Mouse (Mus musculus) lung, embryonic 16.5 days (tissue): ENCODE results near the gene Smim20. TPM values are rescaled to one million over a fixed set of nuclear protein-coding genes. Genes with fewer than 3 reads are reported as not detected.
A peak's percentile ranks its signal among the peaks of the same experiment; 100 is the strongest.

Source experiments
- ATAC-seq: fragments of 200-750 bp; cut with Nextera tagmentation; 2 replicates; pipeline ENCODE4 v1.8.0; 2017; ENCODE audit warnings: low read depth, mild to moderate bottlenecking, moderate library complexity
- H3K27ac ChIP-seq: fragments of 300-500 bp; sonication (generic); 2 replicates; pipeline ENCODE4 v1.5.1; 2014; ENCODE audit warnings: mild to moderate bottlenecking, control low read depth, low read length
- H3K27me3 ChIP-seq: fragments of 300-500 bp; sonication (generic); 2 replicates; pipeline ENCODE4 v1.6.1; 2014; ENCODE audit warnings: low read depth, low read length, mixed read lengths; ENCODE audit not compliant: control insufficient read depth, insufficient read depth
- H3K36me3 ChIP-seq: fragments of 300-500 bp; sonication (generic); 2 replicates; pipeline ENCODE4 v1.6.1; 2014; ENCODE audit warnings: low read length; ENCODE audit not compliant: control insufficient read depth, insufficient read depth
- H3K4me1 ChIP-seq: fragments of 300-500 bp; sonication (generic); replicated peaks from 2 replicates; pipeline ENCODE4 v1.6.1; 2014; ENCODE audit warnings: low read length, mixed read lengths; ENCODE audit not compliant: control insufficient read depth, insufficient read depth
- H3K4me2 ChIP-seq: fragments of 300-500 bp; sonication (generic); 2 replicates; pipeline ENCODE4 v1.6.1; 2014; ENCODE audit warnings: low read depth, low read length, control low read depth
- H3K4me3 ChIP-seq: fragments of 300-500 bp; sonication (generic); 2 replicates; pipeline ENCODE4 v1.5.1; 2014; ENCODE audit warnings: mild to moderate bottlenecking, low read length, control low read depth
- H3K9ac ChIP-seq: fragments of 300-500 bp; sonication (generic); 2 replicates; pipeline ENCODE4 v1.6.1; 2014; ENCODE audit warnings: low read length, control low read depth
- H3K9me3 ChIP-seq: fragments of 300-500 bp; sonication (generic); 2 replicates; pipeline ENCODE4 v1.6.1; 2016; ENCODE audit warnings: low read length; ENCODE audit not compliant: control insufficient read depth
- WGBS: fragments of 180-500 bp; shearing (Covaris S2); extraction: QIAGEN DNeasy Blood & Tissue Kit; methylation state at CpG from one replicate; pipeline ENCODE4 v1.1.7; 2014; 5-methylcytosine and 5-hydroxymethylcytosine counted together
- polyA plus RNA-seq: library from polyadenylated mRNA; unstranded; fragments of >200 nt; fragmentation: Nextera tagmentation; extraction: Ambion mirVana; gene quantifications from 2 replicates; pipeline ENCODE4 v1.2.1, GENCODE M21; 2015

The Smim20 gene
- polyA plus RNA-seq, 1 experiment from 2014 or later: 86.5 TPM

DNA sequence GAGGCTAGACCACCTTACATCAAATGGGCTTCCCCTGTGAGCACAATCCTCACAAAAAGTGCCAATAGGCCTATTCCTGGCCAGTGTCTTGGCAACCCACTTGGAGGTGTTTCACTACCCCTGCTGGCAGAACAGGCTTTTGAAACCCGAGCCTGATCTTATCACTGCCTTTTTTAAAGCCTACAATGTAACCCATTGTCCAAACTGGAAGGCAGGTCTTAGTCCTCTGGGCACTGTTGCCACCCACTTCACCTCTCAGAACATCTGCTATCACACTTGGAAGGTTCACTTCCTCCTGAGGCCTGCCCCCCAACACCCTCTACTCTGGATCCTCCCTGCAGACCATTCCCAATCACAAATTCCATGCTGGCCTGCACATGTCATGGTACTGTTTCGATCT, 25.8 kb upstream of the Smim20 start:
- 42% methylated on average over 2 of the region's 2 CpGs for WGBS
- Histone ChIP-seq H3K27ac (no peak overlapping the region), H3K4me1 (peaks cover 5% of the 10 kb centered on the region; the same call in 1 of the 2 replicates), H3K9ac (no peak overlapping the region), H3K4me3 (no peak overlapping the region), H3K36me3 (no peaks in the 10 kb centered on the region), H3K4me2 (no peak overlapping the region), H3K9me3 (no peaks in the 10 kb centered on the region), H3K27me3 (no peaks in the 10 kb centered on the region)
- peak; percentile 74 for ATAC-seq

DNA sequence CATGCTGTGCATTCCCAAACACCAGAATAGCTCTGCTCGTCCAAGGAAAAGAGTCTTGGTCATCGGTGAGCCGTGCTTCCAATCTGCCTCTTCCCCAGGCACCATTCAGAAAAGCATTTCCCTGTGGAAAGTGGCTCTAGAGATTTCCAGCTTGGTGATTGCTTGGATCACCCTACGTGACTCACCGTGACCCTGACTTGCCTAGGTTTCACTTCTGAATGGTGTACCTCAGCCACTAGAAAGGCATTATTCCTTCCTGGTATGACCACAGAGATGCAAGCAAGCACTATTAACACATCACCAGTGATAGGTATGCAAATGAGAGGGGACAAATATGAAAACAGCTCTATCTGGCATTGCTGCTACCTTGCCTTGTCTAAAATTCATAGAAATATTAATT, 24.9 kb upstream of the Smim20 start:
- no peak overlapping the region for H3K27ac ChIP-seq
- peaks cover 4% of the 10 kb centered on the region; the same call in 1 of the 2 replicates for H3K4me1 ChIP-seq
- WGBS: 70% methylated on average over 5 of the region's 5 CpGs
- no peaks in the 10 kb centered on the region for H3K27me3 ChIP-seq
- no peaks in the 10 kb centered on the region for H3K36me3 ChIP-seq
- no peak overlapping the region for H3K4me3 ChIP-seq
- H3K4me2 ChIP-seq: no peak overlapping the region
- ATAC-seq: no peak
- H3K9me3 ChIP-seq: no peaks in the 10 kb centered on the region
- H3K9ac ChIP-seq: no peak overlapping the region

DNA sequence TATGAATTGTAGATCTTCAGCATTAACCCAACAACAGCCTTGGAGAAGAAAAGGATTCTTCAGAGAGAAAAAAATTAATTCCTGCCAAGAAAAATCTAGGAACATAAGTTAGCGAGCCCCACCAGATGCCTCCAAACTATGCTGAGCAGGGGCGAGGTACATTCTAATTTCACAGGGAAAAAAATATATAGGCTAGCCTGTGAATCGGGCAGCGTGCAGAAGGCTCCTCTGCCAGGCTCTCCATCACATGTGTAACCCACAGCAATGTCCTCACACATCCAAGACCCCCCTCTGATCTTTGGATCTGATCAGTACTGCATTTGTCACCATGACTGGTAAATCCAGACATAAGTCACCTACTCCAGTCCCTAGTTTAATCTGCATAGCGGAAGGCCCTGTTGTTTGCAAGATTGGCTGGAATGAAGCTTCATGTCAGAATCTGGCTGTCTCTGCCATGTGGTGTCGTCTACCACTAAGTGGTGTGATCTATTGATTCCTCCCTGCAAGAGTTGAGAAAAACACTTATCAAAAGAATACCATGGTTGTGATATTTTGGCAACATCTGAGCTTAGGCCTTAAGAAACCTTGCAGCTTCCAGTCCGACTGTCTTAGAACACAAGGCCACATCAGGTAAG, 23.9 kb upstream of the Smim20 start:
- Histone ChIP-seq H3K9me3 (no peaks in the 10 kb centered on the region), H3K4me1 (peaks cover 4% of the 10 kb centered on the region; the same call in 1 of the 2 replicates), H3K27ac (no peak overlapping the region), H3K36me3 (no peaks in the 10 kb centered on the region), H3K4me2 (no peak overlapping the region), H3K27me3 (no peaks in the 10 kb centered on the region), H3K4me3 (no peak overlapping the region), H3K9ac (no peak overlapping the region)
- ATAC-seq: no peak
- 74% methylated on average over 7 of the region's 7 CpGs for WGBS

DNA sequence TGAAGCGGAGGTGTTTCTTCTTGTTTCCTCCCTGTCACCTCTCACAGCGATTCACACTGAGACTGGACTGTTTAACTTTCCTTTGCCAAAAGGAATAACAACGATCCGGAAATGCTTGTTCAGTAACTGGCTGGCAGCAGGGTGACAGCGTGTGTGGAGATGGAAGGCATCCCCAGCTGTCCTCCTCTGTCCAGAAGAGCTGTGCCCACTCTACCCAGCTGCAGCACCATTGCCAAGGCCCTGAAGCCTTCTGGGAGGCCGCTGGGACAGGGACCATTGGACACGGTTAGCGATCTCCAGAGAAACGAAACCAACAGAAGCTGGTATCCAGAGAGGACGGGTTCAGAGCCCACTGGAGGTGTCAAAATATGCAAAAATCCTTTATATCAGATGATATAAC, 22.9 kb upstream of the Smim20 start:
- Histone ChIP-seq H3K9me3 (no peaks in the 10 kb centered on the region), H3K9ac (no peak overlapping the region), H3K4me3 (no peak overlapping the region), H3K27me3 (no peaks in the 10 kb centered on the region), H3K27ac (no peak overlapping the region), H3K4me1 (peaks cover 4% of the 10 kb centered on the region; the same call in 1 of the 2 replicates), H3K4me2 (peak overlapping the region; percentile 26; the same call in 1 of the 2 replicates), H3K36me3 (no peaks in the 10 kb centered on the region)
- no peak for ATAC-seq
- 50% methylated on average over 10 of the region's 10 CpGs for WGBS

DNA sequence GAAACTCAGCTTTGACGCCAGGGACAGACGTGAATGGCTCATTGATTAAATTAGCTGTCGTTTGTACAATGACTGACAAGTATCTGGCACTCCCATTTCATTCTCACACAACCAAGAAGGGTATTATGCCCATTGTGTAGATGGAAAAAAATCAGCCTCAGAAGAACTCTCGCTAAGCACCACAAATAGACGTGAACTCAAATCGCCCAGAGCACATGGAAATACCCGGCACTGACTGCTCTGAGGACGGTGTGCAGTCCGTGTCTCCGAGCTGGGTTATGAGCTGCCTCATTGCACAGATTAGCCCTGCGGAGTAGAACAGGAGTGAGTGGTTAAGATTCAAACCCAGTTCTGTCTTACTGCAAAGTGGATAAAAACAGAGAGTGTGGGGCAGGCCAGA, 18.4 kb upstream of the Smim20 start:
- H3K27ac ChIP-seq: no peak overlapping the region
- no peak for ATAC-seq
- no peaks in the 10 kb centered on the region for H3K27me3 ChIP-seq
- no peak overlapping the region for H3K9ac ChIP-seq
- 74% methylated on average over 11 of the region's 11 CpGs for WGBS
- no peak overlapping the region for H3K4me2 ChIP-seq
- H3K4me3 ChIP-seq: no peak overlapping the region
- no peaks in the 10 kb centered on the region for H3K9me3 ChIP-seq
- H3K36me3 ChIP-seq: no peaks in the 10 kb centered on the region
- H3K4me1 ChIP-seq: peaks cover 4% of the 10 kb centered on the region; the same call in 1 of the 2 replicates

DNA sequence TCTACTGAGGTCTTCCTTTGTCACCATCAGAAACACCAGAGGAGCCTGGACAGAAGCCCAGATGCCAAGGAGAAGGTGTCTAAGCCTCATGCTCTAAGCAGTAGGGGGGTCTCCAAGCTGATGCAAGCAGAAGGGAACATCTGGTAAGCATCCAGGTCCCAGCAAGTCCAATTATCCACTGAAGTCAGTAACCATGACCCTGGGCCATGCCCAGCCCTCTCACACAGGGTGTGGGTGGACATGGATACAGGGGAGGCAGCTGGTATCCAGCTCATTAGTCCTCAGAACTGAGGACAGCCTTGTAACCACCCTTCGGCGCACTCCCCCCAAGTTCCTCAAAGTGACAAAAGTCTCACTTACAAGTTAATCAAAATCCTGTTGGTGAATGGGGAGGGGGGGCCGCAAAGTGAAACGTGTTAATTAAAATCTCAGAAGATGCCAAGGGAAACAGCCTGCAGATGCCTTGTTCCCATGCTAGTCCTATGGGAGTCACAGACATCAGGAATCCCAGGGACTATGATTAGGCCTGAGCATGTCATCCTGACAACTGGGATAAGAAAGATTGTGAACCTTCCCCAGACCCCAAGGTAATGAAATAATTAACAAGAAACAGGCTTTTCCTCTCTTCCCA, 17.3 kb upstream of the Smim20 start:
- Histone ChIP-seq H3K9me3 (no peaks in the 10 kb centered on the region), H3K27me3 (no peaks in the 10 kb centered on the region), H3K27ac (no peak overlapping the region), H3K4me3 (no peak overlapping the region), H3K4me1 (no peaks in the 10 kb centered on the region), H3K36me3 (no peaks in the 10 kb centered on the region), H3K9ac (no peak overlapping the region), H3K4me2 (no peak overlapping the region)
- no peak for ATAC-seq
- WGBS: 71% methylated on average over 4 of the region's 4 CpGs

DNA sequence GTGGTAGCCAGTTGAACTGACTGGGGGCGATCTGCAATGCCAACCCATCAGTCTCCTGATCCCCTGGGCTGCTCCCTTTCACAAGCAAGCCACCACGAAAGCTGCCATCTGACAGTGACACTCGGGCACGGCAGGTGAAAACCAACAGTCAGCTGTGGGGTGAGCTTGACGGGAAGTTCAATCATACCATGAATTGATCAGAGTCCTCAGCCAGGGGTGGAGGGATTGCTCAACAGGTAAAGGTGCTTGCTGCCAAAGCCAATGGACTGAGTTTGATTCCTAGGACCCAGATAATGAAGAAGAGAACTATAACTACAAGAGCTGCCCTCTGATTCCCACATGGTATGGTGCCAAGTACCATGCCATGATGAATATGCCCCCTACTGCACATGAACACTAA, 12.7 kb upstream of the Smim20 start:
- H3K36me3 ChIP-seq: no peaks in the 10 kb centered on the region
- 85% methylated on average over 5 of the region's 5 CpGs for WGBS
- no peak overlapping the region for H3K4me2 ChIP-seq
- H3K4me3 ChIP-seq: no peak overlapping the region
- no peak for ATAC-seq
- H3K4me1 ChIP-seq: 0 out of 2 replicates have a peak, but pooled peaks cover 2% of the 10 kb centered on the region
- H3K9ac ChIP-seq: no peak overlapping the region
- H3K27me3 ChIP-seq: peaks cover 2% of the 10 kb centered on the region; the same call in 1 of the 2 replicates
- H3K9me3 ChIP-seq: no peaks in the 10 kb centered on the region
- H3K27ac ChIP-seq: no peak overlapping the region

DNA sequence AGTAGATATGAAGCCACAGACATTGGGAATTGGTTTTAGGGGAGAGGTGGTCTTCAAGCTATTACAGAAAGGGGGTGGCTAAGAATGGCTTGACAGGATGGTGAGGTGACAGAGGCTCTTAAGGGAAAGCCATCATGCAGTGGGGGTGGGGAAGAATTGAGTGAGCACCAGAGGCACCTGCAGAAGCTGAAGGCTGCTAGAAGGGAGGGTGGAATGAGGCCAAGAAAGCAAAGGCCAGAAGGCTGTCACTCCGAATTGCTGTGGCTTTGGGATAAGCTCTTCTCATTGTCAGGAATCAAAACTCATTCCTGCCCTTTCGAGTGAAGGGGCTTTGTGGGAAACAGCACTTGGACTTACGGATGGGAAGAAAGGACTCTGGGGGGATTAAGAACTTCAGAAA, 12.1 kb upstream of the Smim20 start:
- WGBS: 54% methylated on average over 3 of the region's 3 CpGs

DNA sequence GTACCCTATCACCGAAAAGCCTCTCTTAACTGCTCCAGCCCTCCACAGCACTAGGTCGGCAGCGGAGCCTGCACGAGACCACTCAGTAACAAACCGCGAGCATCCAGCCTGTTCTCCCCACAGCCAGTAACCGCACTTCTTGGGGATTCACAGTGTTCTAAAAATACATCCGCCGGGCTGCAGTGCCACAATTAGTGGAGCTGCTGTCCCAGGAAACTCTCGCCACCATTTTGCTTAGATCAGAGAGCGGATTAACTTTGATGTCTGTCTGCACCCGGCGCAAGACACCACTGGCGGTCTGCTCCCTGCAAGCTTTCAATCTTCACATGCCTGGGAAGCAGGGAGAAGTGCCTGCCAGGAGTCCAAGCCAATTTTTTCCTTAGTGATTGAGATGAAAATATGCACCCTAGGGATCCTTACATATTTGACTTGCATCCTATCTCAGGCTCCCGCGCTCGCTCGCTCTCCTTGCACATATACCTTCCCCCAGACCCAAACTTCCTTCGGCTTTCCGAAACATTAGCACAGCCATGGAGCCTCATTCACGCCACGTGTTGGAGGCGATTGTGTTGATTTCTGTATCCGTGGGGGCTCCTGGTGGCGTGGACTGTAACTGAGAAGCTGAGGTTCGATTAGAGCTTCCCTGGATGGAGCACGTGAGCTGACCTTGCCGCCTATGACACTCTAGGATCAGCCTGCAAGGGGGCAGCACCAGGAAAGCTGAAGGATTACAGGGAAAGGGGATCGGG, 8.7 kb upstream of the Smim20 start:
- peak; percentile 60 for ATAC-seq
- H3K9me3 ChIP-seq: no peaks in the 10 kb centered on the region
- H3K4me3 ChIP-seq: peak overlapping the region; percentile 48
- H3K9ac ChIP-seq: peak overlapping the region; percentile 55
- peaks cover 2% of the 10 kb centered on the region; the same call in 1 of the 2 replicates for H3K27me3 ChIP-seq
- H3K4me1 ChIP-seq: 0 out of 2 replicates have a peak, but pooled peaks cover 2% of the 10 kb centered on the region
- 1% methylated on average over 29 of the region's 29 CpGs for WGBS
- no peaks in the 10 kb centered on the region for H3K36me3 ChIP-seq
- H3K27ac ChIP-seq: no peak overlapping the region
- H3K4me2 ChIP-seq: peak overlapping the region; percentile 78

More for the DNA sequence above, 12.1 kb upstream of the Smim20 start:
- Histone ChIP-seq H3K36me3 (no peaks in the 10 kb centered on the region), H3K27me3 (peaks cover 2% of the 10 kb centered on the region; the same call in 1 of the 2 replicates), H3K9me3 (no peaks in the 10 kb centered on the region), H3K27ac (no peak overlapping the region), H3K4me2 (no peak overlapping the region), H3K4me3 (no peak overlapping the region), H3K4me1 (0 out of 2 replicates have a peak, but pooled peaks cover 2% of the 10 kb centered on the region), H3K9ac (no peak overlapping the region)
- ATAC-seq: no peak
